Mouse (Mus musculus): ENCODE data around the gene Rin2.

Rin2 gene

GRCm38 (mm10) chr2:145817195-145817594, 142.2 kb downstream of the Rin2 start:
- peak; percentile 95 for TF ChIP-seq GATA4 (IDR thresholded peaks at IDR 0.05; ENCODE audit: insufficient replicate concordance, low read length)

DNA sequence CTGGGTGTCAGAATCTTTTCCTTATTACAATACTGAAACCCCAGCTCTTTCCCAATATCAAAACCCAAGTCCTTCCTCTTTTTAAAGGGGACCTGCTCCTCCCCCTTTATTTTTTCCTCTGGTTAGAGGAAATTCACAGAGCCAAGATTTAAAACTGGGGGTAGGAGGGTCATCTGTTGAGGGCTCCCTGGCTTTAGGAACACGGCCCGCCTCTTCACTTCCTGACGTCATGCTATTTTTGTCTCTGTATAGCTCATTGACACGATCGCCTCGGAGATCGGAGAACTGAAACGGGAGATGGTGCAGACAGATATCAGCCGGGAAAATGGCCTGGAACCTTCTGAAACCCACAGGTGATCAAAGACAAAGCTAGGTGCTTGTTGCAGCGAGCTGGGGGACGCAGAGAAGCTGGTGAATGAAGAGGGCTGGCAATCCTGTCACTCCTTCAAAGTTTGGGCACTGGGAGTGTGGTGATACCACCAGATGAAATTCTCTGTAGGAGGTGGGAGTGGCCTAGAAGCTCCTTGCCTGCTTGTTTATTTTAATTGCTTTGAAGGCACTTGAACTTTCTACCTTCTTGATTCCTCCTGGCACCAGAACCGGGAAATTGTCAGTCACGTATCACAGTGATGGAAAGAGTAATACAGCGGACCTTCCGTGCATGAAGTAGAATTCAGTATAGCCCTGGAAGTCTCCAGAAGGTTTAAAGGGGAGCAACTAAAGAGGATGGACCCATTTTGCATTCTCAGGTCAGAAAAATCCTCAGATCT, 147.2 kb downstream of the Rin2 start:
- no peak for TF ChIP-seq GATA4 (IDR thresholded peaks at IDR 0.05; ENCODE audit: insufficient replicate concordance, low read length)

GRCm38 (mm10) chr2:145822783-145823729, 148.0 kb downstream of the Rin2 start:
- peak; percentile 14; the same call in 1 of the 2 replicates for TF ChIP-seq GATA4 (IDR thresholded peaks at IDR 0.05; ENCODE audit: insufficient replicate concordance, low read length)

DNA sequence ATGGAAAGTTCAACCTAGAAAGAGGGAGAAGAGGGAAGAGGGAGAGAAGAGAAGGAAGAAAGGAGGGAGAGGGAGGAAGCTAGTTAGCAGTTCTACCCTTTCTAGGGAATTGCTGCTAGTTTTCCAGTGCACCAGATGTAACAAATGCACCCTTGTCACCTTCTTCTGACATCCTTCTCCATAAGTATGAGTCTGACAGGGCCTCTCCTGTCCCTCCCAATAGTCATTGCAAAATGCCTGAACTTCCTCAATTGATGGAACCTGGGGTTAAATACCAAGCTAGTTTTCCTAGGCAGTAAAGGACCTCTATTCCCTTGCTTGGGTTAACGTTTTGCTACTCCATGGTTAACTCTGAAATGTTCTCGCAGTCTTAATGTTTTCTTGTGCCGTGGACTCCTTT, 149.7 kb downstream of the Rin2 start:
- no peak for TF ChIP-seq GATA4 (IDR thresholded peaks at IDR 0.05; ENCODE audit: insufficient replicate concordance, low read length)

GRCm38 (mm10) chr2:145825221-145825620, 150.2 kb downstream of the Rin2 start:
- no peak for TF ChIP-seq GATA4 (IDR thresholded peaks at IDR 0.05; ENCODE audit: insufficient replicate concordance, low read length)

DNA sequence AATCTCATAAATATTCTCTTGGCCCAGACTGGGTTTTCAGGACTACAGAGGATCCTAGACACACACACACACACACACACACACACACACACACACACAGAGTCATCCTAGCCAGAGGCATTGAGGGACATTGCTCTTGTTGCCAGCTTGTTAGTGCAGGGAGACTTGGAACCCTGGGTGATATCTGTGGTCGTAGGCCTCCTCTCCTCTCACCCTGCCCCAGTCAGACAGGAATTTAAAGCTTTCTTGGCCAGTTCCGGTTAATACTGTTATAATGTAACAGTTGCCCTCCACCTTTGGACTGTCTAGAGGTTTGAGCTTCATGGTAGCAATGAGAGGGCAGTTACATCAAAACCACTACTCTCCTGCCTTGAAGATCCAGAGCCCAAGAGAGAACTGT, 152.9 kb downstream of the Rin2 start:
- TF ChIP-seq GATA4 (IDR thresholded peaks at IDR 0.05; ENCODE audit: insufficient replicate concordance, low read length), result no peak

DNA sequence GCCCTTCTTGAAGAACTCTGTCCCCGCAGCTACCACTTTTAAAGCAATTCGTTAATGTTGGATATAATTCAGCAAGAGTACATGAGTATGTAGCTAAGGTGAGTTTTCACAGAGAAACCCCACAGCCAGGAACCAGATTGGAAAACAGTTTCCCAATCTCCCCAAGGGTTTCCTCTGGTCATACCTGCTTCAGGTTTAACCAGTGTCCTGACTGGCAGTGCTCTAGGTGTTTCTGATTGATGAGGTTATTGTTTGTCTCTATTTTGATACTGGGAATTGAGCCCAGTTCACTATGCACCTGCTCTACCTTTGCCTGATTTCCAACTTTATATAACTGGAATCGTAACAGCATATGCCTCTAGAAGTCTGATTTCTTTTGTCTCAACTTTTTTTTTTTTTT, 153.6 kb downstream of the Rin2 start:
- TF ChIP-seq GATA4 (IDR thresholded peaks at IDR 0.05; ENCODE audit: insufficient replicate concordance, low read length), result no peak

DNA sequence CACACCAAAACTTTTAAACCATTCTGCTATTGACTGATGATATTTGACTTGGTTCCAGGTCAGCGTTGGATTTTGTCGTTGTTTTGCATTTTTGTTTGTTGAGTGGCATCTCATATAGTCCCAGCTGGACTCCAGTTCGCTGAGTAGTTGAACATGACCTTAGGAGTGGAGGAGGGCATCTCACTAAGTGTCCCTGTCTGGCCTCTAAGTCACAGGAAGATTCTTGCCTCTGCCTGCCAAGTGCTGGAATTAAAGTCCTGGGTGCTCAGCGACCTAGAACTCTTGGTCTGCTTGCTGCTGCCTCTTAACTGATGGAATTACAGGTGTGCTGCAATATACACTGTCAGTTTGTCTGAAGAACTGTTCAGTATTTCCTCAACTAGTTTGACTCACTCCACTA, 154.2 kb downstream of the Rin2 start:
- TF ChIP-seq GATA4 (IDR thresholded peaks at IDR 0.05; ENCODE audit: insufficient replicate concordance, low read length), result no peak

DNA sequence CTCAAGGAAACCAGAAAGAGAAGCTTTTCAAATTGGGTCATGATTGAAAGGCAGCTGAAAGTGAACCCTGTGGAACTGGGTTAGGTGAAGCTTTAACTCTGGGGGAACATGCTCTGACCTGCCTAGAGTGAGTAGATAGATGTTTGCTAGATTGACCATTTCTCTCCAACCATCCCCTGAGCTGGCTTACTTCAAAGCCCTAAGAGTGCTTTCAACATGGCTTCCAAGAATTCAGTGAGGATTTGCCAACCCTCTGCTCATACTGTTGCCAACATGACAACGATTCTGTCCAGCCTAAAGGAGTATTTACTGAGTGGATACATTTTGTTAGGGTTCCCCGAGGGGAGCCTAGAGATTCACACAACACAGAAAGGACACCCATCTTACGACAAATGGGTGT, 155.4 kb downstream of the Rin2 start:
- TF ChIP-seq GATA4 (IDR thresholded peaks at IDR 0.05; ENCODE audit: insufficient replicate concordance, low read length), result no peak

- no peak for TF ChIP-seq GATA4 (IDR thresholded peaks at IDR 0.05; ENCODE audit: insufficient replicate concordance, low read length)
Measured at GRCm38 (mm10) chr2:145831949-145832835, 157.2 kb downstream of the Rin2 start.

- TF ChIP-seq GATA4 (IDR thresholded peaks at IDR 0.05; ENCODE audit: insufficient replicate concordance, low read length), result no peak
Measured at GRCm38 (mm10) chr2:145832836-145833221, 157.8 kb downstream of the Rin2 start.

GRCm38 (mm10) chr2:145833341-145833740, 158.3 kb downstream of the Rin2 start:
- TF ChIP-seq GATA4 (IDR thresholded peaks at IDR 0.05; ENCODE audit: insufficient replicate concordance, low read length), result no peak

DNA sequence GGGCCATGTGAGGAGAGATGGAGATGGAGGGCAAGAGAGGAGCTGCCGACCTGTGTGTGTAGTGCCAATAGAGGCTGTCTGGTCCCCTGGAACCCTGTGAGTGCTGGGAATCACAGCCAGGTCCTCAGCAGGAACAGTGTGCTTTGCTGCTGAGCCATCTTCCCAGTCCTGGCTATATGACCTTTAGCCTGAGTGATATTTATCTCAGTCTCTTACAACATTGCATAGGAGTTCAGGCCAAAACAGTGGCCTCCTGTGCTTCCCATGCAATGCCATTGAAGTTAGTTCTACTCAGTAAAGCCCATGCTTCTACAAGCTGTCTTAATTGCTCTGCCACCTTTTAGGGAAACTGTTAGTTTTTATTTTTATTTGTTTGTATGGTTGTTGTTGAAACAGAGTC, 160.9 kb downstream of the Rin2 start:
- peak; percentile 28; the same call in 1 of the 2 replicates for TF ChIP-seq GATA4 (IDR thresholded peaks at IDR 0.05; ENCODE audit: insufficient replicate concordance, low read length)

GRCm38 (mm10) chr2:145838675-145839074, 163.7 kb downstream of the Rin2 start:
- no peak for TF ChIP-seq GATA4 (IDR thresholded peaks at IDR 0.05; ENCODE audit: insufficient replicate concordance, low read length)

Data from liver, adult (tissue).